In the genomic region with DNA sequence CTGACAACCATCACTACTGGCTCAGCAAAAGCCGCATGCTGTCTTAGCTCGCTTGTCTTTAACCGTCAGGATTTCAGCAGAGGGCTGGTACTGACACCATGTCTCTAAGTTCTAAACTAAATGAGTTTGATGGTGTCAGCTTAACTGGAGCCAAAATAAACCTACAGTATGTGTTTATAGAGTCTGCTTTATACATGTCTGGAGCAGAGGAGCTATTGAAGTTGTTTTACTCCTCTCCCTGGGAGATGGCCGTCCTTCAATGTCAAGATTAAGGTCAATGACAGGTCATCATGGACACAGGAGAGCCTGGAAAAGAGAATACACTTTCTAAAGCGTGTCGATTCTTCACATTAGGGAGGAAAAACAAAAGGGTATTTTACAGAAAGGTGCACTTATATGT, we compare ENCODE assay signal across 19 mouse cellular contexts.
DNase-seq lines count a peak whose midpoint lies in the region; ATAC-seq and TF ChIP-seq lines count a peak whose summit lies in the region.
"Had no signal": no experiment of that assay in that cellular context is flagged by ENCODE, and none has a peak within 500 bp of the region (broad histone marks: within the 10 kb centered on the region; RNA-seq: fewer than 3 reads in every experiment).

No protein-coding gene starts in this region.

- no peak for TF ChIP-seq CTCF in lung, embryonic 14.5 days (IDR thresholded peaks at IDR 0.05; ENCODE audit: low read depth)
- TF ChIP-seq CTCF in brain, embryonic 14.5 days (IDR thresholded peaks at IDR 0.05; ENCODE audit: borderline replicate concordance, extremely low read depth, insufficient read depth, insufficient read length): no peak

- H3K4me3 ChIP-seq in embryonic facial prominence, embryonic 11.5 days (ENCODE audit: low read depth, low read length): no peak overlapping the region
- H3K4me3 ChIP-seq in embryonic facial prominence, embryonic 10.5 days: no peak overlapping the region
- no peak overlapping the region for H3K4me3 ChIP-seq in lung, embryonic 14.5 days (ENCODE audit: low read depth, low read length)
- H3K4me3 ChIP-seq in embryonic facial prominence, embryonic 14.5 days (ENCODE audit: low read depth, low read length): no peak overlapping the region
- H3K4me3 ChIP-seq: layer of hippocampus, adult 2 months; limb, embryonic 15.5 days; liver, embryonic 15.5 days had no signal

- H3K4me2 ChIP-seq in embryonic facial prominence, embryonic 11.5 days (ENCODE audit: low read depth, low read length): no peak overlapping the region
- no peak overlapping the region for H3K4me2 ChIP-seq in lung, embryonic 14.5 days
- no peak overlapping the region for H3K4me2 ChIP-seq in embryonic facial prominence, embryonic 14.5 days (ENCODE audit: low read depth, low read length)
- H3K4me2 ChIP-seq: limb, embryonic 15.5 days; liver, embryonic 15.5 days had no signal

- peak; percentile 11 for DNase-seq in embryonic facial prominence, embryonic 11.5 days (ENCODE audit: low spot score)
- DNase-seq in embryonic facial prominence, embryonic 10.5 days (ENCODE audit: low spot score): no peak
- peak; percentile 52 for DNase-seq in lung, embryonic 14.5 days
- no peak for DNase-seq in lung, postnatal 14 days
- DNase-seq in brain, embryonic 14.5 days (ENCODE audit: low read depth): peak; percentile 15
- DNase-seq in embryonic facial prominence, embryonic 14.5 days (ENCODE audit: low spot score): peak; percentile 20
- DNase-seq: adrenal gland, adult 8-10 months; cerebellum, adult 9-11 months; gastrocnemius, postnatal 25 days; kidney, adult 9 months; right cerebral cortex, adult 18-20 months; thymus, postnatal 25 days had no signal

- no peak overlapping the region for H3K9ac ChIP-seq in embryonic facial prominence, embryonic 11.5 days (replicated peaks; ENCODE audit: low read length)
- no peak overlapping the region for H3K9ac ChIP-seq in lung, embryonic 14.5 days
- no peak overlapping the region for H3K9ac ChIP-seq in embryonic facial prominence, embryonic 14.5 days (ENCODE audit: low read depth, low read length)
- H3K9ac ChIP-seq: limb, embryonic 15.5 days; liver, embryonic 15.5 days had no signal

- no peak for TF ChIP-seq POLR2A in brain, embryonic 14.5 days (IDR thresholded peaks at IDR 0.05; ENCODE audit: borderline replicate concordance, extremely low read depth, insufficient read depth, insufficient read length, poor library complexity, severe bottlenecking)

- H3K9me3 ChIP-seq in embryonic facial prominence, embryonic 11.5 days (replicated peaks; ENCODE audit: control insufficient read depth, low read length): no peaks in the 10 kb centered on the region
- peaks cover 4% of the 10 kb centered on the region for H3K9me3 ChIP-seq in embryonic facial prominence, embryonic 10.5 days
- H3K9me3 ChIP-seq in lung, embryonic 14.5 days (ENCODE audit: low read depth, low read length): peaks cover 5% of the 10 kb centered on the region; the same call in 1 of the 2 replicates
- peaks cover 8% of the 10 kb centered on the region; the same call in 1 of the 2 replicates for H3K9me3 ChIP-seq in embryonic facial prominence, embryonic 14.5 days (ENCODE audit: control insufficient read depth, low read length)
- H3K9me3 ChIP-seq: limb, embryonic 15.5 days; liver, embryonic 15.5 days had no signal

- H3K36me3 ChIP-seq in embryonic facial prominence, embryonic 11.5 days (replicated peaks; ENCODE audit: control insufficient read depth, insufficient read depth, low read depth, low read length): no peaks in the 10 kb centered on the region
- H3K36me3 ChIP-seq in embryonic facial prominence, embryonic 10.5 days (replicated peaks): no peaks in the 10 kb centered on the region
- H3K36me3 ChIP-seq in lung, embryonic 14.5 days (ENCODE audit: insufficient read depth): no peaks in the 10 kb centered on the region
- no peaks in the 10 kb centered on the region for H3K36me3 ChIP-seq in embryonic facial prominence, embryonic 14.5 days (ENCODE audit: control insufficient read depth, insufficient read depth, low read length)
- H3K36me3 ChIP-seq: limb, embryonic 15.5 days; liver, embryonic 15.5 days had no signal

- no peaks in the 10 kb centered on the region for H3K4me1 ChIP-seq in embryonic facial prominence, embryonic 11.5 days (ENCODE audit: control insufficient read depth, insufficient read depth, low read length)
- H3K4me1 ChIP-seq in embryonic facial prominence, embryonic 10.5 days: peaks cover 13% of the 10 kb centered on the region
- no peaks in the 10 kb centered on the region for H3K4me1 ChIP-seq in lung, embryonic 14.5 days (ENCODE audit: insufficient read depth)
- no peaks in the 10 kb centered on the region for H3K4me1 ChIP-seq in embryonic facial prominence, embryonic 14.5 days (ENCODE audit: control insufficient read depth, insufficient read depth, low read length)
- H3K4me1 ChIP-seq: limb, embryonic 15.5 days; liver, embryonic 15.5 days had no signal

- no peaks in the 10 kb centered on the region for H3K27me3 ChIP-seq in embryonic facial prominence, embryonic 11.5 days (ENCODE audit: control insufficient read depth, insufficient read depth, low read length)
- no peaks in the 10 kb centered on the region for H3K27me3 ChIP-seq in embryonic facial prominence, embryonic 10.5 days (replicated peaks; ENCODE audit: low read depth, poor library complexity, severe bottlenecking)
- no peaks in the 10 kb centered on the region for H3K27me3 ChIP-seq in lung, embryonic 14.5 days (ENCODE audit: insufficient read depth, low read length)
- no peaks in the 10 kb centered on the region for H3K27me3 ChIP-seq in embryonic facial prominence, embryonic 14.5 days (replicated peaks; ENCODE audit: control insufficient read depth, insufficient read depth, low read length)
- H3K27me3 ChIP-seq: limb, embryonic 15.5 days; liver, embryonic 15.5 days had no signal

- no peak for ATAC-seq in embryonic facial prominence, embryonic 11.5 days (replicated peaks; ENCODE audit: insufficient number of reproducible peaks, low FRiP score, low TSS enrichment, low read depth)
- ATAC-seq in lung, embryonic 14.5 days (ENCODE audit: insufficient read depth): peak; percentile 70; the same call in 1 of the 2 replicates
- ATAC-seq in embryonic facial prominence, embryonic 14.5 days (ENCODE audit: low read depth): no peak
- no peak for ATAC-seq in granulocyte monocyte progenitor cell, adult 5-6 weeks (replicated peaks; ENCODE audit: poor library complexity, severe bottlenecking)
- no peak for ATAC-seq in cerebellum, adult (ENCODE audit: insufficient number of reproducible peaks, low FRiP score, low TSS enrichment)
- ATAC-seq: inflammation-experienced regulatory T-cells, adult 6 months; lung, postnatal 0 days had no signal

- WGBS in embryonic facial prominence, embryonic 11.5 days: 50% methylated on average over 6 of the region's 6 CpGs
- WGBS in embryonic facial prominence, embryonic 10.5 days: 52% methylated on average over 6 of the region's 6 CpGs
- 18% methylated on average over 6 of the region's 6 CpGs for WGBS in lung, embryonic 14.5 days
- 48% methylated on average over 6 of the region's 6 CpGs for WGBS in embryonic facial prominence, embryonic 14.5 days

- H3K27ac ChIP-seq in embryonic facial prominence, embryonic 11.5 days (replicated peaks; ENCODE audit: low read depth, low read length): no peak overlapping the region
- no peak overlapping the region; the same call in 1 of the 2 replicates for H3K27ac ChIP-seq in embryonic facial prominence, embryonic 10.5 days (replicated peaks)
- no peak overlapping the region for H3K27ac ChIP-seq in lung, embryonic 14.5 days (ENCODE audit: low read depth)
- H3K27ac ChIP-seq in embryonic facial prominence, embryonic 14.5 days (replicated peaks; ENCODE audit: low read depth, low read length): no peak overlapping the region
- H3K27ac ChIP-seq: layer of hippocampus, adult 2 months; limb, embryonic 15.5 days; liver, embryonic 15.5 days had no signal

Comparison
In these comparisons a context has a peak if more than half of its experiments do, and no peak if none do; other contexts are left out.
1. DNase-seq: peak in embryonic facial prominence, embryonic 11.5 days (single experiment), lung, embryonic 14.5 days (single experiment), brain, embryonic 14.5 days (single experiment) and embryonic facial prominence, embryonic 14.5 days (single experiment); none in embryonic facial prominence, embryonic 10.5 days (single experiment) and lung, postnatal 14 days (single experiment).